Mouse (Mus musculus) MEL (cell line): Measurements from ENCODE around the gene Tgfbrap1. TPM values are rescaled to one million over a fixed set of nuclear protein-coding genes. Genes with fewer than 3 reads are reported as not detected.

Source experiments
- DNase-seq: peaks from one replicate; pipeline ENCODE4 v3.0.0; 2011; ENCODE audit warnings: low read depth, low spot score
- H3K27ac ChIP-seq: 2 replicates; pipeline ENCODE4 v1.5.1; 2012; ENCODE audit warnings: low read depth, mild to moderate bottlenecking, control low read depth, low read length, moderate library complexity; ENCODE audit not compliant: control insufficient read depth
- H3K27me3 ChIP-seq, 2 experiments: fragments of 150-350 bp in 1 of 2; sonication (generic) in 1 of 2; 2 replicates each; pipeline ENCODE4 v1.6.1; 2012; ENCODE audit warnings: low read length in 2 of 2, mild to moderate bottlenecking in 2 of 2, improper control_type of control experiment in 1 of 2, moderate library complexity in 1 of 2; ENCODE audit not compliant: insufficient read depth in 2 of 2, control insufficient read depth in 1 of 2
- H3K36me3 ChIP-seq, 2 experiments: 2 replicates each; pipeline ENCODE4 v1.6.1; 2012 to 2014; ENCODE audit warnings: low read length in 2 of 2, improper control_type of control experiment in 1 of 2, inconsistent platforms in 1 of 2, mild to moderate bottlenecking in 1 of 2; ENCODE audit not compliant: insufficient read depth in 2 of 2, control insufficient read depth in 1 of 2
- H3K4me1 ChIP-seq, 2 experiments: fragments of 150-350 bp in 1 of 2; sonication (generic) in 1 of 2; 2 replicates each; pipeline ENCODE4 v1.6.1; 2012; ENCODE audit warnings: low read length in 2 of 2, improper control_type of control experiment in 1 of 2, mild to moderate bottlenecking in 1 of 2; ENCODE audit not compliant: insufficient read depth in 2 of 2, control insufficient read depth in 1 of 2
- H3K4me3 ChIP-seq, 2 experiments: fragments of 150-350 bp in 1 of 2; sonication (generic) in 1 of 2; 2 replicates each; pipeline ENCODE4 v1.5.1; 2012; ENCODE audit warnings: low read depth in 2 of 2, low read length in 2 of 2, mild to moderate bottlenecking in 2 of 2, moderate library complexity in 2 of 2, control low read depth in 1 of 2, improper control_type of control experiment in 1 of 2; ENCODE audit not compliant: control insufficient read depth in 1 of 2, insufficient read depth in 1 of 2
- H3K79me2 ChIP-seq: 2 replicates; pipeline ENCODE4 v1.6.1; 2012; ENCODE audit warnings: mild to moderate bottlenecking, low read length, moderate library complexity; ENCODE audit not compliant: control insufficient read depth, poor library complexity, insufficient read depth
- H3K9ac ChIP-seq: 2 replicates; pipeline ENCODE4 v1.6.1; 2012; ENCODE audit warnings: low read depth, mild to moderate bottlenecking, control low read depth, low read length, moderate library complexity; ENCODE audit not compliant: control insufficient read depth, poor library complexity, severe bottlenecking
- H3K9me3 ChIP-seq: fragments of 150-350 bp; sonication (generic); replicated peaks from 2 replicates; pipeline ENCODE4 v1.6.1; 2012; ENCODE audit warnings: mild to moderate bottlenecking, low read length, improper control_type of control experiment, moderate library complexity; ENCODE audit not compliant: insufficient read depth
- CHD1 ChIP-seq: IDR thresholded peaks from 2 replicates; pipeline ENCODE4 v1.6.1; 2012; ENCODE audit warnings: low read depth, mild to moderate bottlenecking, inconsistent platforms, low read length, improper control_type of control experiment
- CTCF ChIP-seq, 3 experiments: IDR thresholded peaks in 2 of 3; conservative IDR thresholded peaks in 1 of 3; 2 replicates each; pipeline ENCODE4 v1.5.1; 2011 to 2012; ENCODE audit warnings: low read length in 3 of 3, low read depth in 2 of 3, mild to moderate bottlenecking in 2 of 3, improper control_type of control experiment in 1 of 3, inconsistent platforms in 1 of 3, mixed read lengths in 1 of 3, moderate library complexity in 1 of 3; ENCODE audit not compliant: control insufficient read depth in 1 of 3, insufficient read depth in 1 of 3, poor library complexity in 1 of 3, severe bottlenecking in 1 of 3
- E2F4 ChIP-seq: IDR thresholded peaks from 2 replicates; pipeline ENCODE4 v1.6.1; 2011; ENCODE audit warnings: low read depth, low read length, improper control_type of control experiment, borderline replicate concordance
- ETS1 ChIP-seq: IDR thresholded peaks from 2 replicates; pipeline ENCODE4 v1.6.1; 2012; ENCODE audit warnings: low read depth, mild to moderate bottlenecking, inconsistent platforms, low read length, improper control_type of control experiment, moderate library complexity
- GATA1 ChIP-seq: IDR thresholded peaks from 2 replicates; pipeline ENCODE4 v1.6.1; 2011; ENCODE audit warnings: low read depth, low read length, improper control_type of control experiment
- MAFK ChIP-seq: IDR thresholded peaks from 2 replicates; pipeline ENCODE4 v1.6.1; 2011; ENCODE audit warnings: low read depth, mild to moderate bottlenecking, low read length, improper control_type of control experiment, borderline replicate concordance
- MAX ChIP-seq: IDR thresholded peaks from 2 replicates; pipeline ENCODE4 v1.6.1; 2011; ENCODE audit warnings: low read length, improper control_type of control experiment
- MYB ChIP-seq: IDR thresholded peaks from 2 replicates; pipeline ENCODE4 v1.6.1; 2011; ENCODE audit warnings: mild to moderate bottlenecking, low read depth, low read length, improper control_type of control experiment
- MYC ChIP-seq: IDR thresholded peaks from 2 replicates; pipeline ENCODE4 v1.6.1; 2011; ENCODE audit warnings: low read depth, mild to moderate bottlenecking, low read length, improper control_type of control experiment, moderate library complexity
- NELFE ChIP-seq: IDR thresholded peaks from 2 replicates; pipeline ENCODE4 v1.6.1; 2011; ENCODE audit warnings: low read depth, low read length, improper control_type of control experiment
- NRF1 ChIP-seq: IDR thresholded peaks from 2 replicates; pipeline ENCODE4 v1.6.1; 2014; ENCODE audit warnings: low read depth, mild to moderate bottlenecking, inconsistent platforms, low read length, improper control_type of control experiment, moderate library complexity; ENCODE audit not compliant: poor library complexity, insufficient read depth, severe bottlenecking
- POLR2A ChIP-seq, 2 experiments: IDR thresholded peaks; 2 replicates each; pipeline ENCODE4 v1.6.1; 2011 to 2012; ENCODE audit warnings: low read length in 2 of 2, mild to moderate bottlenecking in 2 of 2, control low read depth in 1 of 2, improper control_type of control experiment in 1 of 2, low read depth in 1 of 2, moderate library complexity in 1 of 2; ENCODE audit not compliant: control insufficient read depth in 1 of 2, insufficient read depth in 1 of 2, poor library complexity in 1 of 2
- POLR2AphosphoS2 ChIP-seq: IDR thresholded peaks from 2 replicates; pipeline ENCODE4 v1.6.1; 2011; ENCODE audit warnings: low read length, improper control_type of control experiment
- RCOR1 ChIP-seq: IDR thresholded peaks from 2 replicates; pipeline ENCODE4 v1.6.1; 2012; ENCODE audit warnings: low read depth, mild to moderate bottlenecking, inconsistent platforms, low read length, improper control_type of control experiment
- SMC3 ChIP-seq: IDR thresholded peaks from 2 replicates; pipeline ENCODE4 v1.6.1; 2011; ENCODE audit warnings: low read depth, low read length, improper control_type of control experiment
- TBP ChIP-seq: IDR thresholded peaks from 2 replicates; pipeline ENCODE4 v1.8.0; 2011; ENCODE audit warnings: low read depth, low read length, improper control_type of control experiment
- UBTF ChIP-seq: IDR thresholded peaks from 2 replicates; pipeline ENCODE4 v1.6.1; 2012; ENCODE audit warnings: low read depth, mild to moderate bottlenecking, inconsistent platforms, low read length, improper control_type of control experiment, moderate library complexity, borderline replicate concordance; ENCODE audit not compliant: insufficient read depth
- ZC3H11A ChIP-seq: IDR thresholded peaks from 2 replicates; pipeline ENCODE4 v1.6.1; 2012; ENCODE audit warnings: low read depth, mild to moderate bottlenecking, inconsistent platforms, low read length, improper control_type of control experiment
- ZKSCAN1 ChIP-seq: IDR thresholded peaks from 2 replicates; pipeline ENCODE4 v1.6.1; 2012; ENCODE audit warnings: low read depth, mild to moderate bottlenecking, inconsistent platforms, low read length, improper control_type of control experiment, moderate library complexity
- ZMIZ1 ChIP-seq: IDR thresholded peaks from 2 replicates; pipeline ENCODE4 v1.6.1; 2012; ENCODE audit warnings: low read depth, mild to moderate bottlenecking, inconsistent platforms, low read length, improper control_type of control experiment, moderate library complexity
- polyA plus RNA-seq, 2 experiments: library from polyadenylated mRNA; stranded (reverse) in 1 of 2; unstranded in 1 of 2; fragments of >175 nt in 1 of 2; fragments of >200 nt in 1 of 2; gene quantifications; 2 replicates each; pipeline versions ENCODE4 v1.2.1 to v1.2.4; 2012; ENCODE audit warnings: low replicate concordance in 2 of 2, low read depth in 1 of 2; ENCODE audit not compliant: insufficient read length in 2 of 2, insufficient read depth in 1 of 2, missing spikeins in 1 of 2
- total RNA-seq: library from RNA; depleted of rRNA; stranded (reverse); fragments of 300-350 nt; gene quantifications from 2 replicates; pipeline ENCODE4 v1.2.3, GENCODE M21; 2012

The Tgfbrap1 gene
- total and polyA plus RNA-seq, 3 experiments = 9.2 to 17.6 TPM; not detected in 1

GRCm38 (mm10) chr1:43090418-43090817, 8.0 kb downstream of the Tgfbrap1 start:
- Histone ChIP-seq H3K9ac (no peak overlapping the region), H3K27me3 (no peaks in the 10 kb centered on the region), H3K79me2 (peaks cover 30% of the 10 kb centered on the region), H3K9me3 (no peaks in the 10 kb centered on the region), H3K36me3 (peaks cover 0 to 11% of the 10 kb centered on the region in 2 experiments; a peak in 3 of 4 replicates), H3K27ac (no peak overlapping the region), H3K4me3 (no peak overlapping the region), H3K4me1 (peaks cover 5 to 15% of the 10 kb centered on the region in 2 experiments; a peak in 3 of 4 replicates)
- TF ChIP-seq E2F4 (no peak), GATA1 (no peak)
- DNase-seq = no peak

- Histone ChIP-seq H3K9ac (no peak overlapping the region), H3K9me3 (no peaks in the 10 kb centered on the region), H3K79me2 (peaks cover 11% of the 10 kb centered on the region), H3K4me3 (no peak overlapping the region), H3K4me1 (peaks cover 7 to 11% of the 10 kb centered on the region in 2 experiments; a peak in 3 of 4 replicates), H3K27ac (no peak overlapping the region), H3K27me3 (no peaks in the 10 kb centered on the region), H3K36me3 (peaks cover 0 to 16% of the 10 kb centered on the region in 2 experiments)
- no peak for DNase-seq
- TF ChIP-seq MYC = no peak
- TF ChIP-seq TBP = no peak
- TF ChIP-seq MYB = no peak
- no peak for TF ChIP-seq ZMIZ1
- no peak for TF ChIP-seq UBTF
- TF ChIP-seq CHD1 = no peak
- TF ChIP-seq ZC3H11A = no peak
- TF ChIP-seq SMC3 = no peak
- no peak for TF ChIP-seq RCOR1
- TF ChIP-seq POLR2AphosphoS2 = no peak
- no peak for TF ChIP-seq NELFE
- no peak for TF ChIP-seq POLR2A (IDR thresholded peaks at IDR 0.05; ENCODE audit: control insufficient read depth in 1 of 2, insufficient read depth in 1 of 2, low read depth in 1 of 2, low read length in 2 of 2, poor library complexity in 1 of 2)
- TF ChIP-seq NRF1 = no peak
- no peak for TF ChIP-seq ETS1
- no peak for TF ChIP-seq MAFK
- TF ChIP-seq ZKSCAN1 = no peak
- TF ChIP-seq MAX = no peak
- TF ChIP-seq CTCF (IDR thresholded peaks at IDR 0.05 in 2 of 3, conservative IDR thresholded peaks at IDR 0.05 in 1 of 3; ENCODE audit: control insufficient read depth in 1 of 3, insufficient read depth in 1 of 3, low read depth in 2 of 3, low read length in 3 of 3, poor library complexity in 1 of 3, severe bottlenecking in 1 of 3) = no peak
Observed at GRCm38 (mm10) chr1:43082946-43083345, 15.5 kb downstream of the Tgfbrap1 start.
